9 mouse cellular contexts compared by ENCODE assay signal in genomic region chr9:91378411-91379299, GRCm38 (mm10). TPM values are rescaled to one million over a fixed set of nuclear protein-coding genes. Genes with fewer than 3 reads are reported as not detected.
DNase-seq lines count a peak whose midpoint lies in the region; ATAC-seq and TF ChIP-seq lines count a peak whose summit lies in the region.
"Had no signal": no experiment of that assay in that cellular context is flagged by ENCODE, and none has a peak within 500 bp of the region (broad histone marks: within the 10 kb centered on the region; RNA-seq: fewer than 3 reads in every experiment).

No protein-coding gene starts in this region.

- H3K4me1 ChIP-seq in heart, embryonic 11.5 days (ENCODE audit: control insufficient read depth, insufficient read depth, low read length): peaks cover 2% of the 10 kb centered on the region; the same call in 1 of the 2 replicates
- no peaks in the 10 kb centered on the region for H3K4me1 ChIP-seq in forebrain, postnatal 0 days (ENCODE audit: insufficient read depth)
- peaks cover 16% of the 10 kb centered on the region for H3K4me1 ChIP-seq in midbrain, embryonic 15.5 days

- H3K4me3 ChIP-seq in heart, embryonic 11.5 days (ENCODE audit: low read depth, low read length): no peak overlapping the region
- peak overlapping the region; percentile 12 for H3K4me3 ChIP-seq in forebrain, postnatal 0 days (ENCODE audit: low read depth, low read length)
- H3K4me3 ChIP-seq in midbrain, embryonic 15.5 days: peak overlapping the region; percentile 28

- H3K27ac ChIP-seq in heart, embryonic 11.5 days (ENCODE audit: low read depth, low read length): no peak overlapping the region
- peak overlapping the region; percentile 68 for H3K27ac ChIP-seq in forebrain, postnatal 0 days (ENCODE audit: low read depth, low read length)
- H3K27ac ChIP-seq in midbrain, embryonic 15.5 days: peak overlapping the region; percentile 81

- no peaks in the 10 kb centered on the region for H3K36me3 ChIP-seq in heart, embryonic 11.5 days (ENCODE audit: control insufficient read depth, insufficient read depth, low read length)
- H3K36me3 ChIP-seq in forebrain, postnatal 0 days (ENCODE audit: insufficient read depth): no peaks in the 10 kb centered on the region
- H3K36me3 ChIP-seq in midbrain, embryonic 15.5 days (replicated peaks): no peaks in the 10 kb centered on the region

- no peak overlapping the region for H3K9ac ChIP-seq in heart, embryonic 11.5 days (ENCODE audit: low read depth, low read length)
- peak overlapping the region; percentile 6 for H3K9ac ChIP-seq in forebrain, postnatal 0 days
- H3K9ac ChIP-seq in midbrain, embryonic 15.5 days: peak overlapping the region; percentile 42

- WGBS in heart, embryonic 11.5 days (ENCODE audit: insufficient replicate concordance): 1% methylated on average over 48 of the region's 48 CpGs
- 4% methylated on average over 48 of the region's 48 CpGs for WGBS in forebrain, postnatal 0 days
- 1% methylated on average over 48 of the region's 48 CpGs for WGBS in midbrain, embryonic 15.5 days

- no peaks in the 10 kb centered on the region for H3K9me3 ChIP-seq in heart, embryonic 11.5 days (replicated peaks; ENCODE audit: control insufficient read depth, low read length)
- H3K9me3 ChIP-seq in forebrain, postnatal 0 days (ENCODE audit: low read length): no peaks in the 10 kb centered on the region
- H3K9me3 ChIP-seq in midbrain, embryonic 15.5 days: no peaks in the 10 kb centered on the region

- no peak for TF ChIP-seq CTCF in forebrain, postnatal 0 days (IDR thresholded peaks at IDR 0.05; ENCODE audit: low read depth)

- no peak for ATAC-seq in heart, embryonic 11.5 days (replicated peaks; ENCODE audit: insufficient number of reproducible peaks, low FRiP score, low TSS enrichment)
- 0 out of 2 replicates have a peak, but pooled peaks have one; percentile 4 for ATAC-seq in forebrain, postnatal 0 days
- 0 out of 2 replicates have a peak, but pooled peaks have one; percentile 10 for ATAC-seq in midbrain, embryonic 15.5 days (replicated peaks)

- H3K4me2 ChIP-seq in heart, embryonic 11.5 days: peak overlapping the region; percentile 20; the same call in 1 of the 2 replicates
- peak overlapping the region; percentile 58 for H3K4me2 ChIP-seq in forebrain, postnatal 0 days (ENCODE audit: low read depth)
- H3K4me2 ChIP-seq in midbrain, embryonic 15.5 days: peak overlapping the region; percentile 66

- no peak for DNase-seq in heart, adult 18-20 months
- DNase-seq in cerebellum, adult 9-10 months: peak; percentile 80
- peak; percentile 27 for DNase-seq in forebrain, postnatal 0 days
- no peak for DNase-seq in urinary bladder, postnatal 36 days (ENCODE audit: low spot score in 2 of 2)
- DNase-seq in ovary, postnatal 36 days (ENCODE audit: low spot score): no peak
- no peak for DNase-seq in left cerebral cortex, adult 11 months (ENCODE audit: low spot score)

- H3K27me3 ChIP-seq in heart, embryonic 11.5 days (ENCODE audit: control insufficient read depth, insufficient read depth, low read length): peaks cover 94% of the 10 kb centered on the region
- peaks cover 72% of the 10 kb centered on the region for H3K27me3 ChIP-seq in forebrain, postnatal 0 days (ENCODE audit: insufficient read depth, low read length)
- H3K27me3 ChIP-seq in midbrain, embryonic 15.5 days (replicated peaks): peaks cover 55% of the 10 kb centered on the region

RNA-seq across cellular contexts. Expression of gene Zic1, which starts 13.0 kb away (rescaled TPM):
- 0.07 TPM in 1 of 2 replicates, not detected in the other for polyA plus RNA-seq in heart, embryonic 11.5 days (2014; fragmentation: Nextera tagmentation; extraction: Ambion mirVana)
- total RNA-seq in heart, adult 18-20 months (2021): not detected
- total RNA-seq in forebrain, postnatal 0 days (2014; rRNA removed): 65.4 and 127 TPM in 2 replicates
- polyA plus RNA-seq in forebrain, postnatal 0 days (2015; fragmentation: Nextera tagmentation; extraction: Ambion mirVana): 4.4 and 8.9 TPM in 2 replicates
- polyA plus RNA-seq in midbrain, embryonic 15.5 days (2015; fragmentation: Nextera tagmentation; extraction: Ambion mirVana): 10.0 and 11.6 TPM in 2 replicates
- polyA plus RNA-seq: stomach, embryonic 16.5 days had no signal

RNA-seq across cellular contexts. Expression of gene Zic4, which starts 16.4 kb away (rescaled TPM):
- polyA plus RNA-seq in heart, embryonic 11.5 days (2014; fragmentation: Nextera tagmentation; extraction: Ambion mirVana): 0.23 TPM in 1 of 2 replicates, not detected in the other
- total RNA-seq in heart, adult 18-20 months (2021): not detected
- 44.3 and 99.2 TPM in 2 replicates for total RNA-seq in forebrain, postnatal 0 days (2014; rRNA removed)
- 24.7 and 48.1 TPM in 2 replicates for polyA plus RNA-seq in forebrain, postnatal 0 days (2015; fragmentation: Nextera tagmentation; extraction: Ambion mirVana)
- polyA plus RNA-seq in midbrain, embryonic 15.5 days (2015; fragmentation: Nextera tagmentation; extraction: Ambion mirVana): 53.1 and 59.1 TPM in 2 replicates
- polyA plus RNA-seq: stomach, embryonic 16.5 days had no signal

Comparison
In these comparisons a context has a peak if more than half of its experiments do, and no peak if none do; other contexts are left out.
1. DNase-seq: peak in cerebellum, adult 9-10 months (single experiment) and forebrain, postnatal 0 days (single experiment); none in heart, adult 18-20 months (0 of 2), urinary bladder, postnatal 36 days (0 of 2), ovary, postnatal 36 days (single experiment) and left cerebral cortex, adult 11 months (single experiment).
2. RNA of gene Zic4, which starts 16.4 kb away (polyA plus RNA-seq): 53.1 to 59.1 TPM in midbrain, embryonic 15.5 days and 24.7 to 48.1 TPM in forebrain, postnatal 0 days; 0.23 TPM in heart, embryonic 11.5 days; every median in the first group is over 10 times any median in the second.
3. Peak in every context shown above with its lines, with median percentiles within 50 percentile points of each other: H3K4me2 ChIP-seq.